Mouse (Mus musculus) heart, embryonic 12.5 days (tissue): ENCODE results near the gene Nde1. TPM values are rescaled to one million over a fixed set of nuclear protein-coding genes. Genes with fewer than 3 reads are reported as not detected.

Experiments used
- ATAC-seq: fragments of 200-750 bp; cut with Nextera tagmentation; 2 replicates; pipeline ENCODE4 v1.8.0; 2017; ENCODE audit warnings: moderate TSS enrichment, moderate library complexity; ENCODE audit not compliant: insufficient number of reproducible peaks, low FRiP score
- H3K27ac ChIP-seq: fragments of 300-500 bp; sonication (generic); 2 replicates; pipeline ENCODE4 v1.5.1; 2016; ENCODE audit warnings: mild to moderate bottlenecking, moderate library complexity; ENCODE audit not compliant: poor library complexity, severe bottlenecking
- H3K27me3 ChIP-seq: fragments of 300-500 bp; sonication (generic); replicated peaks from 2 replicates; pipeline ENCODE4 v1.6.1; 2016; ENCODE audit warnings: mild to moderate bottlenecking, moderate library complexity
- H3K36me3 ChIP-seq: fragments of 300-500 bp; sonication (generic); 2 replicates; pipeline ENCODE4 v1.6.1; 2016; ENCODE audit warnings: mild to moderate bottlenecking, moderate library complexity
- H3K4me1 ChIP-seq: fragments of 300-500 bp; sonication (generic); replicated peaks from 2 replicates; pipeline ENCODE4 v1.6.1; 2016; ENCODE audit warnings: mild to moderate bottlenecking
- H3K4me2 ChIP-seq: fragments of 300-500 bp; sonication (generic); 2 replicates; pipeline ENCODE4 v1.6.1; 2016; ENCODE audit warnings: mild to moderate bottlenecking, moderate library complexity
- H3K4me3 ChIP-seq: fragments of 300-500 bp; sonication (generic); 2 replicates; pipeline ENCODE4 v1.5.1; 2016; ENCODE audit warnings: mild to moderate bottlenecking
- H3K9ac ChIP-seq: fragments of 300-500 bp; sonication (generic); 2 replicates; pipeline ENCODE4 v1.6.1; 2016; ENCODE audit warnings: mild to moderate bottlenecking, moderate library complexity
- H3K9me3 ChIP-seq: fragments of 300-500 bp; sonication (generic); replicated peaks from 2 replicates; pipeline ENCODE4 v1.6.1; 2016; ENCODE audit warnings: mild to moderate bottlenecking, moderate library complexity
- WGBS: fragments of 180-500 bp; shearing (Covaris S2); methylation state at CpG from one replicate; pipeline ENCODE4 v1.1.7; 2016; 5-methylcytosine and 5-hydroxymethylcytosine counted together
- microRNA counts: library from miRNA; unstranded; fragments of <30 nt; microRNA quantifications from one replicate; lab custom pipeline; 2017
- microRNA-seq: library from miRNA; unstranded; fragments of <30 nt; microRNA quantifications from one replicate; pipeline ENCODE4, GENCODE M21; 2017
- polyA plus RNA-seq: library from polyadenylated mRNA; unstranded; fragments of >200 nt; fragmentation: Nextera tagmentation; extraction: Ambion mirVana; gene quantifications from 2 replicates; pipeline ENCODE4 v1.2.1, GENCODE M21; 2016

Nde1 gene
- polyA plus RNA-seq, 1 experiment from 2014 or later, result 77.5 TPM

GRCm38 (mm10) chr16:14198798-14199197 is 35.7 kb downstream of the Nde1 start:
- ATAC-seq, result no peak
- Histone ChIP-seq H3K4me1 (no peaks in the 10 kb centered on the region), H3K4me2 (no peak overlapping the region), H3K4me3 (no peak overlapping the region), H3K27me3 (peaks cover 3% of the 10 kb centered on the region; the same call in 1 of the 2 replicates), H3K27ac (no peak overlapping the region), H3K9me3 (no peaks in the 10 kb centered on the region), H3K36me3 (no peaks in the 10 kb centered on the region), H3K9ac (no peak overlapping the region)
- WGBS, result 71% methylated on average over 4 of the region's 4 CpGs

DNA sequence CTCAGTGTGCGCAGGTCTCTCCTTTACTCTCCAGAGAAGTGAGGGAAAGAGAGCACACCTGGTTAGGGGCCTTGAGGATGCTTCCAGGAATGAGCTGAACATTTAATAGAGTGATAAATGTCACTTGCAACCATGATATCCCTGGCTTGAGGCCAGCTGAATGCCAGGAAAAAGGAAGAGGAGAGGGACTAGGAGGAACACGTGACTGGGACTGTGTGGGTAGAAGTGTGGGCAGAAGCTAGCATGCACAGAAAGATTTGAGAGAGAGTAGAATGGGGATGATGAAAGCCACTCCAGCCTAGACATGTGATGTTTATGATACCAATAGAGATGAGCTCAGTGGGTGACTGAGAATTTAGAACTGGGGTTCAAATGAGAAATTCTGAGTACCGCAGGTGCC is 52.1 kb downstream of the Nde1 start:
- 87% methylated on average over 3 of the region's 3 CpGs for WGBS
- H3K27ac ChIP-seq, result no peak overlapping the region
- no peaks in the 10 kb centered on the region for H3K4me1 ChIP-seq
- peaks cover 20% of the 10 kb centered on the region for H3K27me3 ChIP-seq
- H3K36me3 ChIP-seq, result no peaks in the 10 kb centered on the region
- ATAC-seq, result no peak
- no peak overlapping the region for H3K4me2 ChIP-seq
- no peak overlapping the region for H3K9ac ChIP-seq
- no peak overlapping the region for H3K4me3 ChIP-seq
- no peaks in the 10 kb centered on the region for H3K9me3 ChIP-seq

GRCm38 (mm10) chr16:14237100-14237723 is 74.1 kb downstream of the Nde1 start:
- Histone ChIP-seq H3K4me1 (no peaks in the 10 kb centered on the region), H3K4me3 (no peak overlapping the region), H3K27me3 (peaks cover 83% of the 10 kb centered on the region), H3K36me3 (no peaks in the 10 kb centered on the region), H3K9me3 (no peaks in the 10 kb centered on the region), H3K4me2 (no peak overlapping the region), H3K9ac (no peak overlapping the region), H3K27ac (no peak overlapping the region)
- no peak for ATAC-seq
- WGBS, result 18% methylated on average over 6 of the region's 6 CpGs

DNA sequence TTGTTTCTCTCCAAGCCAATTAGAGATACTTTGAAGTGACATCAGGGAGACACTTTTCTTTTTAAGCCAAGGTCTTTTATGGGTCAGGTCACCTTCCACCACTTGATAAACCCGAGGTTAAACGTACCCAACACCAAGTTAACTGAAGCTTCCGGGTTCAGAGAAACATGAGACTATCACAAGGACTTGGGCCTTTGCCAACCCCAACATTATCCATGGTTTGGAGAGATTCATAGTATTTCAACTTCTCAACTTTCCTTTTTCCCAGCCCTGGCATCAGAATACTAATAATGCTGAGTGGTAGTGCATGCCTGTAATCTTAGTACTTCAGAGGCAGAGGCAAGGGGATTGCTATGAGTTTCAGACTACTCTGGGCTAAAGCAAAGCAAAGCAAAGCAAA is 79.0 kb downstream of the Nde1 start:
- H3K9me3 ChIP-seq, result no peaks in the 10 kb centered on the region
- H3K27me3 ChIP-seq, result peaks cover 88% of the 10 kb centered on the region
- H3K36me3 ChIP-seq, result no peaks in the 10 kb centered on the region
- no peak overlapping the region for H3K4me2 ChIP-seq
- H3K4me3 ChIP-seq, result no peak overlapping the region
- no peak for ATAC-seq
- no peak overlapping the region for H3K9ac ChIP-seq
- 50% methylated on average over 3 of the region's 3 CpGs for WGBS
- no peaks in the 10 kb centered on the region for H3K4me1 ChIP-seq
- no peak overlapping the region for H3K27ac ChIP-seq

MicroRNA genes within 50 kb of the gene (microRNA counts, 519-probe panel; counts per million panel counts)
- 3,849 counts per million, percentile 28 among the panel's probes with 10 or more counts for microRNA mmu-miR-484 (lab: Ali Mortazavi, UCI)

Small RNA genes lying within 50 kb of the gene (microRNA-seq; reads per million reads assigned to microRNA genes)
- gene Gm27671, result not detected
- gene Mir484, result 2,506 reads per million, percentile 85 among the genes with 10 or more reads in this experiment

Other genes with a start within 250 kb of the Nde1 start
- 1.5 and 1.6 TPM in 2 replicates for gene 2900011O08Rik, start 176.7 kb upstream of the Nde1 start, polyA plus RNA-seq
- 0.34 TPM in 1 of 2 replicates, not detected in the other for gene Ifitm7, start 176.4 kb upstream of the Nde1 start, polyA plus RNA-seq
- 9.2 and 9.4 TPM in 2 replicates for gene Marf1, start 76 bp downstream of the Nde1 start, polyA plus RNA-seq
- gene Myh11, start 128.1 kb downstream of the Nde1 start, polyA plus RNA-seq, result 0.74 and 1.8 TPM in 2 replicates
- gene Fopnl, start 154.1 kb downstream of the Nde1 start, polyA plus RNA-seq, result 96.3 and 112 TPM in 2 replicates
- gene Abcc1, start 198.3 kb downstream of the Nde1 start, polyA plus RNA-seq, result 3.1 and 3.4 TPM in 2 replicates